Mouse (Mus musculus): Measurements from ENCODE around the gene Irak2. TPM values are rescaled to one million over a fixed set of nuclear protein-coding genes. Genes with fewer than 3 reads are reported as not detected.

Irak2 gene
- polyA plus RNA-seq, 1 experiment from 2014 or later: 4.5 TPM

DNA sequence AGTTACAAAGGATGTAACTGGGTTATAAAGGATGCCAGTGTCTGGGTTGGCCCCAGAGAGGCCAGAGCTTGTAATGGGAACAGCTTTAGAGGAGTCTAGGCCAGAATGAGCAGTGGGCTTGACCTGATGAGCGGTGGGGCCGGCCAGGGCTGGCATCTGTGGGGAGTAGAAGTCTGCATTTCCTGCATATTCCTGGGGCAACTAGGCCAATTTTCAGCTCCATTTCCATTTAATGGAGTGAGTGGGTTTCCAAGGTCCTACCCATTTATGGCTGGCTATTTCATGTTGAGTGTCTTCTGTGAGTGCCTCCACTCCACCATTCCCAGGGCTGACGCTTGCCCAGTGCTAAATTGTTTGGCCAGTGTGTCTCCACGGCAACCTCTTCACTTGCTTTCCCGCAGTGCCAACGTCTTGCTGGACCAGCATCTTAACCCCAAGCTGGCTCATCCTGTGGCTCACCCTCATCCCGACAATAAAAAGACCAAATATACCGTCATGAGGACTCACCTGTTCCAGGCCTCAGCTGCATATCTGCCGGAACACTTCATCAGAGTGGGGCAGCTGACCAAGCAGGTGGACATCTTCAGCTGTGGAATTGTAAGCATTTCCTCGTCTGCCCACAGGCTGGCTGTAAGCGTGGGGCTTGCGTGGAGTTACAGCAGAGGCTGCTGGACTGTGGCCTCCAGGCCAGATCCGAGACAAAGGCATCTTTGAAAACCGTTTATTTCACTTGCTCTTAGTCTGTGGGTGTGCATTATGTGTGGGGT, 40.2 kb downstream of the Irak2 start:
- WGBS: 80% methylated on average over 14 of the region's 14 CpGs

GRCm38 (mm10) chr6:113679993-113680566, 41.8 kb downstream of the Irak2 start:
- no peaks in the 10 kb centered on the region for H3K27me3 ChIP-seq (replicated peaks; ENCODE audit: low read depth, poor library complexity, severe bottlenecking)
- WGBS: 70% methylated on average over 9 of the region's 9 CpGs
- H3K9me3 ChIP-seq: no peaks in the 10 kb centered on the region
- 0 out of 2 replicates have a peak overlapping the region, but pooled peaks have one; percentile 35 for H3K27ac ChIP-seq (replicated peaks)
- H3K4me3 ChIP-seq: no peak overlapping the region
- DNase-seq (ENCODE audit: low spot score): no peak
- H3K36me3 ChIP-seq (replicated peaks): no peaks in the 10 kb centered on the region
- H3K4me1 ChIP-seq: peaks cover 16% of the 10 kb centered on the region

More for the DNA sequence above, 40.2 kb downstream of the Irak2 start:
- H3K4me1 ChIP-seq: peaks cover 16% of the 10 kb centered on the region
- no peaks in the 10 kb centered on the region for H3K9me3 ChIP-seq
- H3K4me3 ChIP-seq: no peak overlapping the region
- no peak for DNase-seq (ENCODE audit: low spot score)
- no peak overlapping the region for H3K27ac ChIP-seq (replicated peaks)
- no peaks in the 10 kb centered on the region for H3K36me3 ChIP-seq (replicated peaks)
- no peaks in the 10 kb centered on the region for H3K27me3 ChIP-seq (replicated peaks; ENCODE audit: low read depth, poor library complexity, severe bottlenecking)

- Histone ChIP-seq H3K27me3 (replicated peaks; ENCODE audit: low read depth, poor library complexity, severe bottlenecking) (no peaks in the 10 kb centered on the region), H3K36me3 (replicated peaks) (no peaks in the 10 kb centered on the region), H3K4me3 (no peak overlapping the region), H3K27ac (replicated peaks) (no peak overlapping the region), H3K4me1 (peaks cover 16% of the 10 kb centered on the region), H3K9me3 (no peaks in the 10 kb centered on the region)
- 11% methylated on average over 4 of the region's 4 CpGs for WGBS
- DNase-seq (ENCODE audit: low spot score): peak; percentile 86
These were observed 43.0 kb downstream of the Irak2 start for GRCm38 (mm10) chr6:113681271-113681670.

- 84% methylated on average over 10 of the region's 10 CpGs for WGBS
- H3K4me1 ChIP-seq: peaks cover 17% of the 10 kb centered on the region
These were observed 45.0 kb downstream of the Irak2 start for GRCm38 (mm10) chr6:113683081-113683825.

GRCm38 (mm10) chr6:113686551-113687125, 48.4 kb downstream of the Irak2 start:
- H3K4me3 ChIP-seq: no peak overlapping the region
- H3K9me3 ChIP-seq: no peaks in the 10 kb centered on the region
- DNase-seq (ENCODE audit: low spot score): no peak
- peak overlapping the region; percentile 48 for H3K27ac ChIP-seq (replicated peaks)
- peaks cover 27% of the 10 kb centered on the region for H3K4me1 ChIP-seq
- H3K36me3 ChIP-seq (replicated peaks): no peaks in the 10 kb centered on the region
- WGBS: 42% methylated on average over 8 of the region's 8 CpGs
- H3K27me3 ChIP-seq (replicated peaks; ENCODE audit: low read depth, poor library complexity, severe bottlenecking): 0 out of 2 replicates have a peak, but pooled peaks cover 5% of the 10 kb centered on the region

More at GRCm38 (mm10) chr6:113683081-113683825, 45.0 kb downstream of the Irak2 start:
- Histone ChIP-seq H3K27me3 (replicated peaks; ENCODE audit: low read depth, poor library complexity, severe bottlenecking) (0 out of 2 replicates have a peak, but pooled peaks cover 5% of the 10 kb centered on the region), H3K27ac (replicated peaks) (no peak overlapping the region), H3K4me3 (no peak overlapping the region), H3K36me3 (replicated peaks) (no peaks in the 10 kb centered on the region), H3K9me3 (no peaks in the 10 kb centered on the region)
- DNase-seq (ENCODE audit: low spot score): no peak

DNA sequence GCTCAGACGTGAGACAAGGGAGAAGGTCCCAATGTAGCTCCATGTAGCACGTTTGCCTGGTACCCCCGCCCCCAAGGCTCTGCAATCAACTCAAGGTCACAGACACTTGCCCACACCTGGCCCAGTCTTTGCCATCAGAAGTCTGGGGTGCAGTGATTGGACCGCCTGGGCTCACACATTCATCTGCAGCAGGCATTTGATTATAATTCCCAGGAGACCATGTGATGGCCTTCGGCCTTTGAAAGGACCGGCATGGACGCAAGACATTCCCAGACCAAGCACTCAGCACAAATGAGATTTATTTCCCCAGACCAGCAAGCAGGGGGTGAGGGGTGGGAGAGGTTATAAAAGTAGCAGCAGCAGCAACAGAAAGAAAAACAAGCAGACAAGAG, 51.7 kb downstream of the Irak2 start:
- peaks cover 35% of the 10 kb centered on the region for H3K4me1 ChIP-seq
- DNase-seq (ENCODE audit: low spot score): peak; percentile 75
- H3K27ac ChIP-seq (replicated peaks): peak overlapping the region; percentile 92
- 14% methylated on average over 7 of the region's 7 CpGs for WGBS
- H3K36me3 ChIP-seq (replicated peaks): peaks cover 6% of the 10 kb centered on the region
- no peaks in the 10 kb centered on the region for H3K9me3 ChIP-seq
- 0 out of 2 replicates have a peak, but pooled peaks cover 5% of the 10 kb centered on the region for H3K27me3 ChIP-seq (replicated peaks; ENCODE audit: low read depth, poor library complexity, severe bottlenecking)
- H3K4me3 ChIP-seq: peak overlapping the region; percentile 45

- WGBS: 6% methylated on average over 14 of the region's 14 CpGs
- H3K4me1 ChIP-seq: peaks cover 35% of the 10 kb centered on the region
- no peaks in the 10 kb centered on the region for H3K9me3 ChIP-seq
- H3K27me3 ChIP-seq (replicated peaks; ENCODE audit: low read depth, poor library complexity, severe bottlenecking): 0 out of 2 replicates have a peak, but pooled peaks cover 5% of the 10 kb centered on the region
- peaks cover 6% of the 10 kb centered on the region for H3K36me3 ChIP-seq (replicated peaks)
- H3K27ac ChIP-seq (replicated peaks): peak overlapping the region; percentile 92
- peak overlapping the region; percentile 45 for H3K4me3 ChIP-seq
- peak; percentile 86 for DNase-seq (ENCODE audit: low spot score)
These were observed 52.3 kb downstream of the Irak2 start for GRCm38 (mm10) chr6:113690400-113691083.

DNA sequence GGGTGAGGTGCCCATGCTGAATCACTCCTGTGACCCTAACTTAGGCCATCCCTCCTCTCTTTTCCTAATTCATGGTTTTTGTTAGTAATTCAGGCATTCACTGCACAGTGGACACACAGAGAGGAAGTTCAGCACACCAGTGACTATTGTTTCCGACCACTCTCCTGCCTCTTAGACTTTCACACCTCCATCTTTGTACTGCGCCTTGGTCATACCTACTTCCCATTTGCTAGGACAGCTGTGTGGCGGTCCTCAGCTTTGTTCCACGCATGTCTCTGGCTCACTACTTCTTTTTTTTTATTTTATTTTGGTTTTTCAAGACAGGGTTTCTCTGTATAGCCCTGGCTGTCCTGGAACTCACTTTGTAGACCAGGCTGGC, 52.8 kb downstream of the Irak2 start:
- 0 out of 2 replicates have a peak, but pooled peaks cover 5% of the 10 kb centered on the region for H3K27me3 ChIP-seq (replicated peaks; ENCODE audit: low read depth, poor library complexity, severe bottlenecking)
- 78% methylated on average over 4 of the region's 4 CpGs for WGBS
- H3K36me3 ChIP-seq (replicated peaks): peaks cover 6% of the 10 kb centered on the region
- peak overlapping the region; percentile 92 for H3K27ac ChIP-seq (replicated peaks)
- H3K4me3 ChIP-seq: peak overlapping the region; percentile 45
- H3K9me3 ChIP-seq: no peaks in the 10 kb centered on the region
- DNase-seq (ENCODE audit: low spot score): no peak
- peaks cover 40% of the 10 kb centered on the region for H3K4me1 ChIP-seq

DNA sequence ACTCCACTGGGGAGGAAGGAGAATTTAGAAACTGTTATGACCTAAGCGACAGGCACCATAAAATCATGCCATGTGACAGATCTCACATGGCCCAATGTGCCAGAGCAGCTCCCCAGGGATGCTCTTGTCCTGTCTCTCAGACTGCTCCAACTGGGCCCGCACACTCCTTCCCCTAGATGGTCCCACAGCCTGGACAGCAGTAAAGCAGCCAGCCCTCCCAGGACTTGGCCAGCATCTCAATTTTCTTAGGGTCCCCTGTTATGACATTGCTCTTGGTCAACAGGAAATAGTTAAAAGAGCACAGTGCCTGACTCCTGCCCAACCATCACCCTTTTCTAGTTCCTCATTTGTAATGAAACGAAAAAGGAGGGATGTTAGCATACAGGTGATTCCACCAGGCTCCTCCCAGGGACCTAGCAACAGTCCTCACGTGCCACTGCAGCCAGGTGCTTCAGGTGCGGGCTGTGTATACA, 54.4 kb downstream of the Irak2 start:
- Histone ChIP-seq H3K27ac (replicated peaks) (peak overlapping the region; percentile 44; the same call in 1 of the 2 replicates), H3K27me3 (replicated peaks; ENCODE audit: low read depth, poor library complexity, severe bottlenecking) (no peaks in the 10 kb centered on the region), H3K4me3 (no peak overlapping the region), H3K36me3 (replicated peaks) (peaks cover 6% of the 10 kb centered on the region), H3K4me1 (peaks cover 37% of the 10 kb centered on the region), H3K9me3 (no peaks in the 10 kb centered on the region)
- 85% methylated on average over 5 of the region's 5 CpGs for WGBS
- no peak for DNase-seq (ENCODE audit: low spot score)

- Histone ChIP-seq H3K27me3 (replicated peaks; ENCODE audit: low read depth, poor library complexity, severe bottlenecking) (no peaks in the 10 kb centered on the region), H3K27ac (replicated peaks) (no peak overlapping the region), H3K9me3 (no peaks in the 10 kb centered on the region), H3K4me1 (peaks cover 44% of the 10 kb centered on the region), H3K4me3 (no peak overlapping the region), H3K36me3 (replicated peaks) (peaks cover 6% of the 10 kb centered on the region)
- WGBS: 95% methylated on average over 5 of the region's 5 CpGs
- DNase-seq (ENCODE audit: low spot score): no peak
These were observed 55.1 kb downstream of the Irak2 start for GRCm38 (mm10) chr6:113693377-113693776.

GRCm38 (mm10) chr6:113695203-113695602, 56.9 kb downstream of the Irak2 start:
- DNase-seq (ENCODE audit: low spot score): no peak
- 87% methylated on average over 1 of the region's 1 CpGs for WGBS

More at GRCm38 (mm10) chr6:113695203-113695602, 56.9 kb downstream of the Irak2 start:
- Histone ChIP-seq H3K9me3 (no peaks in the 10 kb centered on the region), H3K27ac (replicated peaks) (no peak overlapping the region), H3K4me1 (peaks cover 45% of the 10 kb centered on the region), H3K36me3 (replicated peaks) (peaks cover 18% of the 10 kb centered on the region), H3K27me3 (replicated peaks; ENCODE audit: low read depth, poor library complexity, severe bottlenecking) (no peaks in the 10 kb centered on the region), H3K4me3 (no peak overlapping the region)
